Mouse (Mus musculus) heart, adult 2 months (tissue): ENCODE measurements at regions not wholly inside any gene's neighbourhood (a gene's known extent, or its start where the extent isn't known, plus 50 kb on each side); places are given as distances from the start of the nearest gene placed in this dataset.

Experiments
- CTCF ChIP-seq: fragments of 200-600 bp; IDR thresholded peaks from 2 replicates; pipeline ENCODE4 v1.8.1; 2022; ENCODE audit warnings: antibody characterized with exemption, mild to moderate bottlenecking, moderate library complexity
- POLR2A ChIP-seq: fragments of 200-500 bp; IDR thresholded peaks from 2 replicates; pipeline ENCODE4 v1.6.1; 2011; ENCODE audit warnings: mild to moderate bottlenecking, low read depth, low read length, control low read depth; ENCODE audit not compliant: insufficient read depth

DNA sequence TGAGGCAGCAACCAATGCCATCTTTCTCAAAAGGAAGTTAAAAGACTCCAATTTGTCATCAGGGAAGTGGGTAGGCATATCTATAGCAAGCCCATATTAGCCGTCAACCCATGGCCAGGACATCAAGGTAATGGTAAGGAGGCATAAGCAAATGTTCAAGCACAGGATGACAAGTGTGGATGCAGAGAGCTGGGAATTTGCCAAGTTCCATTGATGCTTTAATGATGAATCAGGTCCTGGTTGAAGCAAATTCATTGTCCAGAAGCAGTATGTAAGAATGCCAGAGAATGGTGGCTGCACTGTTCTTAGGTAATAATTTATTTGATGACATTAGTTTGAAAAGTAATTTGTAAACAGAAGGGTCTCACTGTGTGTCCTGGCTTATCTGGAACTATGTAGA, 734.8 kb downstream of the Inhba start:
- no peak for TF ChIP-seq POLR2A
- TF ChIP-seq CTCF: no peak
